Mouse (Mus musculus): Measurements from ENCODE around the gene Wdr60.

Wdr60 gene

DNA sequence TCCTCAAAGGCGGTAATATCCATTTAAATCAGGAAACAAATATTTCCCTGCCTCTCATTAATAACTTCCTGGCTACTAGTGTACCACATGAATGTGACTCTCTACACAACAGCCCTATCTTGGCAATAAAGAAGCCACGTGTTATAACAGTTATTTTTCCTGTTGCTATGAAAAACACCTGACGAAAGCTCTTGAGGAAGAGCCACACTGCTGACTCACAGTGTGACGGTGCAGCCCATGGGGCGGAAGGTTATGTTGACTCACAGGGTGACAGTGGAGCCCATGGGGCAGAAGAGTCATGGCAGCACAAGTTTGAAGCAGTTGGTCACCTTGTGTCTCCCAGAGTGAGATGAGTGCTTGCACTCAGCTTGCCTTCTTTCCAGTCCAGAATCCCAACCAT is 6.6 kb upstream of the Wdr60 start:
- no peak for DNase-seq (ENCODE audit: low read depth, low spot score)

GRCm38 (mm10) chr12:116265275-116265674 is 2.5 kb upstream of the Wdr60 start:
- DNase-seq (ENCODE audit: low read depth, low spot score): no peak

DNA sequence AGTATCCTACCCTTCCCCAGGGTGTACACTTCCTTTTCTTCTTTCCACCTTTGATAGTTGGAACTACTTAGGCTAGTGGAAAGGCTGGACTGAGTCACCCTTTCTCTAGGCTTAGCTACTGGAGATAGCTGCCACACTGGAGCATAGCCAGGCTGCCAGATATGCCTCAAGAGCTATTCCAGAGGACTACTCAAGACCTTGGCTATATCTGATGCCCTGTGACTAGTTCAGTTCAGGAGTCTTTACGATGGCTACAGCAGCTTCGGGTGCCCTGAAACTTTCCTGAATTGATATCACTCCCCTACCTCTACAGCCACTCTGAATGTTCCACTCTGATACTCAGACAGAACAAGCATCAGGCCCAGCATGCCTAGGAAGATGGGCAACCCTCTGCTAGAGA is 1.9 kb upstream of the Wdr60 start:
- DNase-seq (ENCODE audit: low read depth, low spot score): no peak

- DNase-seq (ENCODE audit: low read depth, low spot score): no peak
Observed at GRCm38 (mm10) chr12:116258321-116258720, 4.5 kb downstream of the Wdr60 start.

DNA sequence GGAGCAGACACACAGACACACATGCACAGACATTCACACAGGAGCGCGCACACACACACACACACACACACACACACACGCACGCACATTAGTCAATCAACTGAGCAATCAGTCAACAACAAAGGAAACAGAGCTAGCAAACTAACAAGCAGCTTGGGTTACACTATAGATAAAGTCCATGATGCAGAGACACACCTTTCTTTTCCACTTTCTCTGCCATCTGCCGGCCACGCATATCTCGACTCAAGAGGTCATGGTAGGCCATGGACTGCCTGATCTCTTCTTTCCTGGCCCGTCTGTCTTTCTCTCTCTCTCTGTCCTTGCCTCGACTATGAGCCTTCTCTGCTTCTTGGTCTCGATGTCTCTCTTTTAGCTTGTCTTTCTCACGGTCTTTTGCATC is 7.2 kb downstream of the Wdr60 start:
- DNase-seq (ENCODE audit: low read depth, low spot score): no peak

DNA sequence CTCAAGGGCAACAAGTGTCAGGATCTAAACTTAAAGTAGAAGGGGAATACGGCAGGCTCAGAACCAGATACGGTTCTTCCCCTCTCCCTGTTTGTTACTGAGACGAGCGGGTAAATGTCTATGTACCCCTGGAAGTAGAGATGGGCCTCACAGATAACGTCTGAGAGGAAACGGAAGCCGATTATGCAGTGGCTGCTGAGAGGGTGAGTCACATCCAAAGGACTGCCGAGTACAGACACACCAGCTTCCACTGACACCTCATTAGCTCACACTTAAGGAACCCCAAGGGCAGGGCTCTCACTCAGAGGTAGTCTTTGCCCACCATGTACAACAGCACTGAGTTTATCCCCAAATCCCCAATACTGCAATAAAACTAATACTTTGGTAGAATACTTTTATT is 8.2 kb downstream of the Wdr60 start:
- DNase-seq (ENCODE audit: low read depth, low spot score): no peak

- DNase-seq (ENCODE audit: low read depth, low spot score): no peak
Observed at GRCm38 (mm10) chr12:116244601-116245000, 18.2 kb downstream of the Wdr60 start.

DNA sequence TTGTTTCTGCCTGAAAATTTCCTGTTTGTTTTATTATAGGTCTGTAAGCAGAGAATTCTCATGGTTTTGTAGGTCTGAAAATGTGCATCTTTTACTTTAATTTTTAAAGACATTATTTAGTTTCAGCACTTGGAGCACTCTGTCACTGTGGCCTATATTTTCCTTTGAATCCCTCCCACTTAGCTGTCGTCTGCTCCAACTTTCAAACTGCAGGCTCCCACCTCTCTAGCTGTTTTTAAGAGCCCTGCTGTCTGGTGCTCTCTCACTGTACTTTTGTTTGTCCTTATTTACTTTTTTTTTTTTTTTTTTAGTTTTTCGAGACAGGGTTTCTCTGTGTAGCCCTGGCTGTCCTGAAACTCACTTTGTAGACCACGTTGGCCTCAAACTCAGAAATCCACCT is 24.0 kb downstream of the Wdr60 start:
- no peak for DNase-seq (ENCODE audit: low read depth, low spot score)

DNA sequence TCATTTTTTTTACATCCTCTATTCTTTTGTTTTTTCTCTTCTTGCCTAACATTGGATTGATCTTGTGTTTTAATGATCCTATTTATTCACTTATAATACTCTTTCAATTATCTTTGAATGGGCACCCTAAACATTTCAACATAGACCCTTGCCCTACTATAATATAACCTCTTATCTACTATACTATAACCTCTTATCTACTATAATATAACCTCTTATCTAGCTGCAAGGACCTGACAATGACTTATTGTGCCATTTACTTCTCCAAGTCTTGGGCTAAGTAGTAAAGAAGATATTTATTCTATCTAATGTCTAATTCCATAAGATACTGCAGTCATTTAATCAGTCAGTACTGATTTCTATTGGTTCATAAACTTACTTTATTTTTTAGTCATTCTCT is 24.5 kb downstream of the Wdr60 start:
- DNase-seq (ENCODE audit: low read depth, low spot score): no peak

- DNase-seq (ENCODE audit: low read depth, low spot score): no peak
Observed at GRCm38 (mm10) chr12:116236658-116237057, 26.2 kb downstream of the Wdr60 start.

GRCm38 (mm10) chr12:116235356-116235755 is 27.5 kb downstream of the Wdr60 start:
- DNase-seq (ENCODE audit: low read depth, low spot score): no peak

- DNase-seq (ENCODE audit: low read depth, low spot score): no peak
Observed at GRCm38 (mm10) chr12:116232061-116232460, 30.8 kb downstream of the Wdr60 start.

- DNase-seq (ENCODE audit: low read depth, low spot score): no peak
Observed at GRCm38 (mm10) chr12:116231612-116232011, 31.2 kb downstream of the Wdr60 start.

DNA sequence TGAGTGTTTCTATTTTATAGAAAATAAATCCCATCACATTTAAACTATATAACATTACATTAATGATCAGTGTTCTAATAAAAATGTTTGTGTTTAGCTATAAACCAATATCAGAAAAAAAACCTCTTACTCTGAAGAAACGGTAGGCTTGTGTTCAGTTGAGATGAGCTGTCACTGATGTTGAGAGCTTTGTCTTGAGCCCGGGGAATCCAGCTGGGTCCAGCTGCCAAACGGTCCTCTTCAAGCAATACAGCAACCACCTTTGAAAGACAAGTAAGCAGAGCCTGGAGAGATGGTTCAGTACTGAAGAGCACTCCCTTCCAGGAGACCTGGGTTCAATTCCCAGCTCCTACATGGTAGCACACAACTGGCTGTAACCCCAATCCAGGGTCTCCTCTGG is 33.4 kb downstream of the Wdr60 start:
- DNase-seq (ENCODE audit: low read depth, low spot score): no peak

GRCm38 (mm10) chr12:116226289-116227057 is 36.3 kb downstream of the Wdr60 start:
- no peak for DNase-seq (ENCODE audit: low read depth, low spot score)

DNA sequence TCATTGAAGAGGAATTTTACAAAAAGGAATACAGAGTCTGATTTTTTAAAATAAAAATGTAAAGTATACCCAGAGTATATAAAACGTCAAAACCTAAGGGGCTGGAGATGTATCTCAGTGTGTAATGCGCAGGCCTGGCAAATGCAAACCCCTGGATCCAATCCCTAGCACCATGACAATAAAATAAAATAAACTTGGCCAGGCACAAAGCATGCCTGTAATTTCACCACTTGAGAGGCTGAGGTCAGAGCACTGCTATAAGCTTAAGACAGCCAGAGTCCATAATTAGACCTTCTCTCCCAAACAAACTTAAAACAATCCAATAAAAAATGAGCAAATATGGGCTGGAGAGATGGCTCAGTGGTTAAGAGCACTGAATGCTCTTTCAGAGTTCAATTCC is 39.7 kb downstream of the Wdr60 start:
- DNase-seq (ENCODE audit: low read depth, low spot score): no peak

DNA sequence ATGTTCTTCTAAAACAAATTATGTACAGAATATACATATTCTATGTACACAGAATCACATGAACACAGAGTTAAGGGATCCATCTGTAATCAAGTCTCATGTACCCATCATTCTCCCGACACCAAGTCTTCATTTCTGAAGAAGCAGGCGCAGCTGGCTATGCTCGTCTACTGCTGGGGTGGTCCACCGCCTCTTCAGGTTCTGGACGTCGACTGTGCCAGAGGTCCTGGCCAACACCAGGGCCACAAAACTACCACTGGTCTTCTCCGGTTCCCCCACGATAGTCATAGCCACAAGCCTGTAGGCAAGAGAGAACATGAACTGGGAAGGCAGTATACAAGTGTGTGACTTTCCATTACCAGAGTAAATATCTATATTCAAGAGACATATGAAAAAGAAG is 55.3 kb downstream of the Wdr60 start:
- DNase-seq (ENCODE audit: low read depth, low spot score): no peak

DNA sequence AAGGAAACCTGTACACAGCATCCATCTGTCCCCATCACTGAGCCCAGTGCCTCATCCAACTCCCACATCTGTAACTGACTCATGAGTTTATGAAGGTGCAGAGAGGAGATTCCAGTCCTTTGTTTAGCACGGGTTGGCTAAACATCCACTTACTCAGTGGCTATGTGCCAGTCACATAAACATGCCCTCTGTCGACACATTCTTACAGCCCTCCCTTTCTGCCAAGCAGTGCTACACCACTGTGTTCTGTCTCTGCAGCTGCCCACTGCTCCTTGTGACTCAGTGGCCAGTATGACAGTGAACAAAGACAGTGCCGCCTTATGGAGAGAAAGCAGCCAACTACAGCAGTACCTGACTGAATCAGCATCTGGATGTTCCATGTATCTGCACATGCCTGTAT is 57.1 kb downstream of the Wdr60 start:
- DNase-seq (ENCODE audit: low read depth, low spot score): no peak

GRCm38 (mm10) chr12:116202176-116202981 is 60.4 kb downstream of the Wdr60 start:
- peak; percentile 56 for DNase-seq (ENCODE audit: low read depth, low spot score)

DNA sequence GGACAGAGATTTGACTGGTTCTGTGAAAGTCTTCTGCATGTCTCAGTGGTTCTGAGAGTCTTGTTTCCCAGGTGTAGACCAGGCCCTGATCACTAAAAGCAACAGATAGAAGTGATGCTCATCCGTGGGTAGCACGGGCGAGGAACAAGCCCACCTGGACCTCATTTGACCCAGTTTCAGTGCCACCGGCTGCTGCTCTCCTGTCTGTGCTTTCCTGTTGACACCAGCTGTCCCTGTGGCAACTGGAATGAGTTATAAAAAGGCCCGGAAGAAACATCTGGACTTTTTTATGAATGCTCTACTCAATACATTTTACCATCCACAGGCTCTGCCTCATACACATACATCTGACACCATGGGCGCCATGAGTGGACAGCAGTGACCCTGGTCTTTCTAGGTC is 64.0 kb downstream of the Wdr60 start:
- no peak for DNase-seq (ENCODE audit: low read depth, low spot score)

DNA sequence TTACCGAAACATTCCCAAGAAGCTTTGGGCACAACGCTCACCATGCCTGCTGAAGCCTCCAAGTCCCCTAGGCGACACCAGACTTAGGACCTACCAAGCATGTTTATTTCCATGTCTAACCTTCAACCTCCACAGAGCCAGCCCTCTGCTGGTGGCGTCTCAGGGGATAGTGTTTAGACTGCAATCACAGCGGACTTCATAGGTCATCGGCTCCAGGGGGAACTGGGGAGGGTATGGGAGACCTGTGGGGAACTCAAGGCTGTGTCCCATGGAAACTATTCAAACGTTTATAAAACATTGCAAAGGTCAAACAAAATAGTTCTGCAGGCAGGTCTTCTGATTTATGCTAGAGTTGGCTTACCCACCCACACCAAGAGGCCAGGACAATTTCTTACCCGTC is 66.6 kb downstream of the Wdr60 start:
- no peak for DNase-seq (ENCODE audit: low read depth, low spot score)

DNA sequence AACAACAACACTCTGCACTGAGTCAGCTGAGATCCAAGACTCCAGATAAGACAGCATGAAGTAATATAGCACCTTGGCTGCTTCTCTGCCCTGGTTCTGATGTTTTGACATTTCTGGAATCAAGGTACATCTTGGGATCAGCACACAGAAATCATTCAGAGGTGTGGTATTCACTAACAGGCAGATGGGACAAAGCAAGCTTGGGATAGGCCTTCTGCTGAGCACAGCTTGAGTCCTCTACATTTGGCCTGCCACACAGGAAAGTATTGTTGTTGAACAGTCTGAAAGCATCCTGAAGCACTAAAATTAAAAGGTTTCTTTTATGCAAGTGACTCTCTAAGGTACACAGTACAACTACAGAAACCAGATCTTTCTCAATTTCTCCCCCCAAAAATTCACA is 68.2 kb downstream of the Wdr60 start:
- DNase-seq (ENCODE audit: low read depth, low spot score): no peak

- no peak for DNase-seq (ENCODE audit: low read depth, low spot score)
Observed at GRCm38 (mm10) chr12:116193952-116194351, 68.9 kb downstream of the Wdr60 start.
